Mouse (Mus musculus): ENCODE results near the gene Tatdn3.

The Tatdn3 gene

DNA sequence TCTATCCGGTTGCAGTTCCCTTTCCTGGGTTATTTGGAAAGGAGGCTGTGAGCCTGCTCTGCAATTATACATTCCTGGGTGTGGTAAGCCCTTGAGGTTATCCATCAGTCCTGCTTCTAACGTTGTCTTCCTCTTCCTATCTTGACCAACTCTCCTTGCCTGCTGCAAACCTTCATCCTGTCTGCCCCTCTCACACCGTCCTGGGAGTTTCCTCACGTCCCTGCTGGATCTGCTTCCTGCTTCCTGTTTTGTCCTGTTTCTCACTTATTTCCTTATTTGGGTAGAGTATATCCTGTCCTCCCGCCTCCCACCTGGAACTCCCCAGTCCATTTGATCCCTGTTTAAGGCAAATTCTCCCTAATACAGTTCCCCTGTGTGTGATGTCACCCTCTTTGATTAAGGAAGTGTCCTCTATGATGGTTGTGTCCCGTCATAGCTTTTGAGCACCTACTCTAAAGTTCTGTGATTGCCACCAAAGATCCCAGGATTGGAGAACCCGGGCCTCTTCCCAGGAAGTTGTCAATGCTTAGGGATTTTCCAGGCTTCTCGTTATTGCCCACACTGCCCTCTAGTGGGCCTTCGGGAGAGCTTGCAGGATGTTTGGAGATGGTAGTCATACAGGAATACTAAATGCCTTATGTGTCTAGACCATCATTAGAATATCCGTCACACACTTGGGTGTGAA, 12.6 kb upstream of the Tatdn3 start:
- in situ Hi-C loops (cut with MseI, MboI): no loop called here

DNA sequence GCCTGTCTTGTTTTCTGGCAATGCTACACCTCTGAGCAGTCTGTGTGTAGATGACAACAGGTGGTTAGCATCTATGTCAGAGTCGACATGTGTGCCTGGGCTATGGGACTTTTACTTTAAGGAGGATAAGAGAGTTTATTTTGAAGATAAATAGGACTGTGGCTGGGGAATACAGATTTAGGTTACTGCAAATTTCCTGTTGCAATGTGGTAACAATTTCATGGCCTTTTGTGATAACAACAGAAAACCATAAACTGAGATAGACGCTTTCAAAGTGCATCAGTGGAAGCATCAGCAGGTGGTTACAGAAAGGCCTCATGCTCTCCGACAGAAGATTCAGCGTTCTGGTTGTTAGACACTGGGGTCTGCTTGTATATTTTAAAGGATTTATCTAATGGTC, 10.8 kb upstream of the Tatdn3 start:
- in situ Hi-C loops (cut with MseI, MboI): no loop called here

DNA sequence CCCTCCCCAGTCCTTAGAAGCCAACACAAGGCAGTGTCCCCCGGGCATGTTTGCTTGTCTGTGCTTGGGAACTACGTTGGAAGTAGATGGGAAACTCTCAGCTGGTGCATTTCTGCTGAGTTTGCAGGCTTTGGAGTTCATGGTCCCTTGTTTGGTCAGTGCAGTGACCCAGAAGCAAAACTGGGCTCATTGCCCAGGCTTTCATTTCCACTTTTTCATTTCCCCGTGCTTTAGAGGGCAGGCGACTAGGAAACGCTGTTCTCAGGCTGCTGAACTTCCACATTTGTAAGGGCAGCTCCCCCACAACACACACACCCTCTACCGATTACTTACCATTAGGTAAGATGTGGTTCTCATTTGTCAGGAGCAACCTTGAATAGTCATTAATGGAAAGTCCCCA, 10.3 kb upstream of the Tatdn3 start:
- in situ Hi-C loops (cut with MseI, MboI): no loop called here

DNA sequence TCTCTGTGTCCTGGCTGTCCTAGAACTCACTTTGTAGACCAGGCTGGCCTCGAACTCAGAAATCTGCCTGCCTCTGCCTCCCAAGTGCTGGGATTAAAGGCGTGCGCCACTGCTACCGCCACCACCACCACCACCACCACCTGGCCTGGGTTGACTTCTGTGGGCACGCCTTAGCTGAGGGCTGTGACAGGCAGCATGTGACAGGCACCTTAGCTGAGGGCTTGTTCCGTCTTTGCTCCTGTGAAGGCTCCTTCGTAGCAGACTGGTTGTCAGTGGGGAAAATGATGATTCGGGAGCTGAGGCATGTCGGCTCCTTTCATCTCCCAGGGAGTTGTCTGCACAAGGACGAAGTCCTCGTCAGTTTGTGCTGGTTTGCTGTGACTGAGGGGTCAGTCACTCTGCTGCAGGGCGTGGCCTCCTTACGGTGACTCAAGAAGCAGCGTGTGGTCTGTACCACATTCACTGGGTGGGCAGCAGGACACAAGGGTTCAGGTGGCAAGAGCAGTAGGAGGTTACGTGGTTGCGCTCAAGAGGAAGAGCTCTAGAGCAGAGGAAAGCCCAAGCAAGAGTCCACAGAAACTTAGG, 9.7 kb upstream of the Tatdn3 start:
- in situ Hi-C loops (cut with MseI, MboI): no loop called here

DNA sequence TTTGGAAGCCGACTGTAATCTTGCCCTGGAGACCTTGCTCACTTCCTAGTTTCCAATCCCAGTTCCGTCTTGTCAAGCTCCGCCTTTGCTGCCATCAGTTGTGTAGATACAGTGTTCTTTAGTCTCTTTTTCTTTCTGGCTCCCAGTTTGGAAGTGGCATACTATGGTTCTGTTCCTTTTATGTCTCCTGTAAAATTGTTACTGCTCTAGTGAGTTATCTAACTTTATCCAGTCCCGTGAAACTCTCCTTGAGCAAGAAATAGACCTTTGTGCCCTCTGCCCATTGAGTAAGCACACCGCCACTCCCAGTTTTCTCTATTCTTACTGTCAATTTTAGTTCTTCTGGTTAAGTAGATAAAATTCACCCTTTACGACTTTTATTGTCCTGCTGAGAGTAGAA, 8.9 kb upstream of the Tatdn3 start:
- in situ Hi-C loops (cut with MseI, MboI): no loop called here

DNA sequence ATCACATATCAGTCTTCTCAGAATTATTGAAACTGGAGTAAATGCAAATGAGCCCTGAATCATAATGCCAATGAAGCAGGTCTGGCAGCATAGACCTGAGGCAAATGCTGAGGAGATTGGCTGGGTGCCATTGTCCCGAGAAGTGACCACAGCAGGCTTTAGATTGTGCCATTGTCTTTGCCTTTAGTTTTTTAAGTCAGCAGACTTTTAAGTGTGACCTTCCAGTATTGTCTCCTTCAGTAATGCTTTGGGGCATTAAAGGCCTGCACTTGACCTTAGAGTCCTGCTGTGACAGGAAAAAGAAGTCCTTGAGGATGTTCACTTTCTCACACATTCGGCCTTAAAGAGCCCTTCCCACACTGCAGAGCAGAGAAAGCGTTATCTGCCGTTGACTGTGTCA, 7.5 kb upstream of the Tatdn3 start:
- in situ Hi-C loops (cut with MseI, MboI): no loop called here

DNA sequence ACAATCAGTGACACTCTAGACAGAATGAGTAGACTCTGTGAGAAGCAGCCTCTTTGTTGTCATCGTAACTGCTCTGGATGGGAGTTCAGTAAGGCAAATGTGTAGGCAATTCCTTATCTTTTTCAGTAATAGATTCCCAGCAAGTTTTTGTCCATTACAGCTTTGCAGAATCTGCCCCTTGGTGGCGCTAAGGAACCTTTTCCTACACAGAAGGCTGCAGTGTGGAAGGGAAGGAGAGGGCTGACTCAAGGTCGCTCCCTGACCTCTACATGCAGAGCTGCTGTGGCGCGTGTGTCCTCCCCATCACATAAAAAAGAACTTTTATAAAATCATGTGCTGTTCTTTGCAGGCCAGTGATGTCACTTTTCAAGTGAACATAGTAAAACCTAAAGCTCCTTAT, 5.6 kb upstream of the Tatdn3 start:
- in situ Hi-C loops (cut with MseI, MboI): no loop called here

DNA sequence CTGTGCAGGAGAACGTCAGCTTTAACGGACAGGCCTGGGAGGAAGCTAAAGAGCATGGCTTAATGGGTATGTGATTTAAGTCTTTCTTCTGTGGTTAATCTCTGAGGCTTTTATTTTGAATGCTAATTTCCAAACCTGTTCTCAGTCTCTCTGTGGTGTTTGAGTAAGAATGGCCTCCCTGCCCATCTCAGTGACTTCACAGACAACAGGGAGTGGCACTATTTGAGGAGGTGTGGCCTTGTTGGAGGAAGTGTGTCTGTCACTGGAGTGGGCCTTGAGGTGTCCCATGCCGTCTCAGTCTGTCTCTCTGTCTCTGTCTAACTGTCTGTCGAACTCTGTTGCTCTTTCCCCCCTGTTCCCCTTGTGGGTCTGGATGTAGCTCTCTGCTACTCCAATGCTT, 2.5 kb upstream of the Tatdn3 start:
- in situ Hi-C loops (cut with MseI, MboI): no loop called here

DNA sequence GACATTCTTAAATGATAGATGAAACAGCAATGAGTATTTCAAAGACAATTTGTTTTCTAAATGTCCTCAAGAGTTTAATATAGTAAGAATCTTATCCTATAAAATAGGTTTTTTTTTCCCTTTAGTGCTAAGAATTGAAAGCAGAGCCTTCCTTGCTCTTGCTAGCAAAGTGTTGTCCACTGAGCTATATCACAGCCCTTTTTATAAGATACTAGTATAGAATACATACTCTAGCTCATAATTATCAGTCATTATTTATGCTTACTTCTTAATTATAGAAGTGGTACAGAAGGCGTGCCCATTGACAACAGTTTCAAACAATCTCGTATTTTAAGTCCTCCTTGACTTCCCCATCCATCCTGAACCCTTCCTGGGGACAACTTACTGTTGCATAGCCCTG, 1.8 kb upstream of the Tatdn3 start:
- in situ Hi-C loops (cut with MseI, MboI): no loop called here

DNA sequence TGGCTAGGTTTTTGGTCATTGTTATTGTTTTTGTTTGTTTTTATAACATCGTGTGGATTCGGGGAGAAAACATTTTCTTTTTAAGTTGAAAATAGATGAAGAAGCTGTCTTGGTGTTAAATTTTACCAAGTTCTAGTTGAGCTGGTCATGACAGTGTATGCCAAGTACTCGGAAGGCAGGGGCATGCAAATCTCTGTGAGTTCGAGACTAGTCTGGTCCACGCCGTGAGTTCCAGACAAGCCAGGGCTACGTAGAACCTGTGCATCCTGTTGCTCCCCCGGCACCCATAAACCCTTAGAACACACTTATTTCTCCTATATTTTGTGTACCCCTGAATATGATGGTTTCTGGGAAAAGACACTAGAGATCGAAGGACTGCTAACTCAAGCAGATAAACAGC, 968 bp upstream of the Tatdn3 start:
- in situ Hi-C loops (cut with MseI, MboI): no loop called here

DNA sequence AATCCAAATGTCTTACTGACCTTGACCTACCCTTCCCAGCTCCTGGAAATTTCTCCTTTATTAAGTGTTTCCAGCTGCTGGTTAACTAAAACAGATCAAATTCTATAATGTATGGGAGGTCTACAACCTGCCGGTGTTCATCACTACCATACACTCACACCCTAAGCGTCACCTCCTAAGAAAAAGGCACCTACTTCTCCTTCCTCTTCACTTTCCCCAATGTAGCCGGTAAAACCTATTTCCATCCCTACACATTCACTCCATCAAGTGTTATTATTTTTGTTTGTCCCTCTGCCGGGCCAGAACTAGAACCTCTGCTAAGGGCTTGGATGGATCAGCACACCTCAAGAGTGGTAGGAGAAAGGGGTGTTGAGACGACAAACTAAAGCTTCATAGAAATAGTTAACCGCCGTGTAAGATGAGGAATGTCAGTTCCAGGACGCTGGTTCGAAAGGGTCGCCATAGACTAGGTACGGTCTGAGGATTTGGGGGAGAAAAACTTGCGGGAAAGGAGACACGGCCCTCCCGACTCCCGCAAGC, 421 bp downstream of the Tatdn3 start:
- in situ Hi-C loops (cut with MseI, MboI): no loop called here

DNA sequence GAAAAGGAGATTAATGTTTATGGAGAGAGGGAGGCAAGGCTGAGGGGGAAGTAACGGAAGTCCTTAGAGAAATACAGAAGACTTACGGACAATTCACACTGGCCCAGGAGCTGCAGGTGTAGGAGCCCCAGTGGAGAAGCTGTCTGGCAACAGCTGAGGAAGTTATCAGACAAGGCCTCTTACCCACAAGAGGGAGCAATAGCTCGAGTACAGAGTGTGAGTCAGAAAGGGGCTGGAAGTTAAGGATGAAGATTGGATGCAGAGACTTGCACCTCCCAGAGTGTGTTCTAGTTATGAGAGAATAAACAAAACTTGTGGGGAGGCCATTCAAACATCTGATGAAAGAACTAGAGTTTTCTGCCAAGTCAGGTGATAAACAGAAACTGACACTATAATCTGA, 5.3 kb downstream of the Tatdn3 start:
- in situ Hi-C loops (cut with MseI, MboI): loop anchor here in 1 of 2 experiments (5.0 kb wide), 1 partner anchor 50 kb away; no protein-coding TSS in a partner anchor

DNA sequence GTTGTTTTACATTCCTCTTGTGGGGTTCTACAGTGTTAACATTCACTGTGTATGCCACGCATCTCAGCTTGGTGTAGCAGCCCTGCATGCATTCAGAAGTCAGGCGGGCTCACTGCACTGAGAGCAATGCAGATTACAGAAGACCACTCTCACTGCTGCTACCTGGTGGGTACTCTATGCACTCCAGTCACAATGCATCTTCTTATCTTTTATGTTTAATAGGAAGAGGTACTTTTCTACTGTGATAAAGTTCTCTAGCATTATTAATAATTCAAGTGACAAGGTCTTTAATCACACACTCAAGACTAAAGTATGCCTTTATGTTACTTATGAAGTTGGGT, 7.2 kb downstream of the Tatdn3 start:
- in situ Hi-C loops (cut with MseI, MboI): loop anchor here in 1 of 2 experiments (5.0 kb wide), 1 partner anchor 48 kb away; no protein-coding TSS in a partner anchor

DNA sequence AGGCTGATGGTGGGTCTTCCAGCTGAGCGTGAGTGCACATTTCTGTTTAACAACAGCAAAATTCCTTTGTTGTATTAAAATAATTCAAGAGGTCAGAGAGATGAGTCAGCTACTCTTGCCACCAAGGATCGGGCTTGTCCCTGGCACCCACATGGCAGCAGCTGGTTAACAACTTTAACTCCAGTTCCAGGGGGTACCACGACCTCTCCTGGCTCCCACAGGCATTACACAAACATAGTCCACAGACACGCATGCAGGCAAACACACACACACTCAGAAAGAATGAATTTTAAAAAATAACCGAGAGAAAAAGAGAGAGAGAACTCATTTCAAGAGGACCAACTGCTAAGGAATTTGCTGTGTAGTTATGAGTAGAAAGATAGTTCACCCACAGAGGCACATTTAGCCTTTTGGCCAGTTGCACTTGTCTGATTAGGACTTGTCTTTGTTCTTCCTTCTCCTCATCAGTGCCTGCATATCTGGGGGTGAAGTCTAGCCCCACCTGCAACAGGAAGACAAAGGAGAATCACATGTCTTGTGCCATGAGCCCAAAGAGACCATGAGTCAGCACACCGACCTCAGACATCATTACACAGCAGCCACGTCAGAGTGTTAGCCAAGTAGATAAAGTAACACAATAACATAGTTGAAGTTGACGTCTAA, 7.7 kb downstream of the Tatdn3 start:
- in situ Hi-C loops (cut with MseI, MboI): loop anchor here in 1 of 2 experiments (5.0 kb wide), 1 partner anchor 48 kb away; no protein-coding TSS in a partner anchor

DNA sequence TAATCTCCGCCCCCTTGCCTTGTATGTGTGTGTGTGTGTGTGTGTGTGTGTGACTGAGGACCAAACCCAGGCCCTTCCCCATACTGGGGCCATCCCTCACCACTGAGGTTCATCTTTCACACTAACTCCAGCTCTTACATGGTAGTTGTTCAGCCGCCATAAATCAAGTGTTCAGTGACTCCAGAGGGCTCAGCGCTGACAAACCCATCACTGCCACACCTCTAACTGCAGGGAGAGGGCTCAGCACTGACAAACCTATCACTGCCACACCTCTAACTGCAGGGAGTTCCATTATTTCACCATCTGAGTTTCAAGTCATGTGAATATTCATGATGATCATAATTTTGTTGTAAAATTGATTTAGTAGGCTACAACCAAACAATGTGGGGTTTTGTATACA, 9.2 kb downstream of the Tatdn3 start:
- in situ Hi-C loops (cut with MseI, MboI): no loop called here

DNA sequence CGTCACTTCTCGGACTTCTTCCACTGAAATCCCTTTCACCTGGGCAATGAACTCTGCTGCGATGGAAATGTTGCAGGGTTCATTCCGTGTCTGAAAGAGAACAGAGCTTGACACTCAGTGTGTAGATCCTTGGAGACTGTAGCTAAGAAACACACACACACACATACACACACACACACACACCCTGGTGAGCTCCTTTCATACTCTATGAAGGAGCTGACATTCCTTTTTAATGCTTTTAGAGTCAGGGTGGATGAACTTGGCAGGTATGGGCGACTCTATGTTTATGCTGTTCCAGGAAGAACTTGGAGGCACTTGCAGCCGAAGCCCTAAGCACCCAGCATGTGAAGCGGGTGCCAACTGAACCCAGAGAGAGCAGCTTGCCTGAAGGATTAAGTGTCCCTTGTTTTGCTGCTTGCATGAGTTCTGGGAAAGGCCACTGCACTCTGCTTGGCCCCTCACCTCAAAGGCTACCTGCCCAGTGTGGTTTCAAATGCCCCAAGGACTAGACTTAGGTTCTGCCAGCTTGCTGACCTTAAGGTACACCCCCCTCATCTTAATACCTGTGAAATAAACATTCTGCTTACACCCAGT, 16.4 kb downstream of the Tatdn3 start:
- in situ Hi-C loops (cut with MseI, MboI): no loop called here

DNA sequence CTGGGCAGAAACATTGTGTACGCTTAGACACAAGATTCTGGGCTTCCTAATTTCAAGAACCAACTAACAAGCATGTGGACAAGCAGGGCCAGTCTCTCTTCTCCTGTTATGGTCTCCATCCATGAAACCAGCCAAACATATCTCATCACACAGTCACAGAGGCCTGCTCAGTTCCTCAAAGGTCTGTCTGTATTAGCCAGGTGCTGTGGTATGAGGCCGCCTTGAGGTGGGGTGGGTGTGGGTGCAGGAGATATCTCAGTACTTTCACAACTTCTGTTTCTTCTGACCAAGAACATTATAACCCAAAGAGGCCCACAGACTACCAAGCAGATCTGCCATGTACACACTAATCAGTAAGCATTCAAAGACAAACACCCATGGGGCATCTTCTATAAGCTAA, 17.5 kb downstream of the Tatdn3 start:
- in situ Hi-C loops (cut with MseI, MboI): no loop called here

DNA sequence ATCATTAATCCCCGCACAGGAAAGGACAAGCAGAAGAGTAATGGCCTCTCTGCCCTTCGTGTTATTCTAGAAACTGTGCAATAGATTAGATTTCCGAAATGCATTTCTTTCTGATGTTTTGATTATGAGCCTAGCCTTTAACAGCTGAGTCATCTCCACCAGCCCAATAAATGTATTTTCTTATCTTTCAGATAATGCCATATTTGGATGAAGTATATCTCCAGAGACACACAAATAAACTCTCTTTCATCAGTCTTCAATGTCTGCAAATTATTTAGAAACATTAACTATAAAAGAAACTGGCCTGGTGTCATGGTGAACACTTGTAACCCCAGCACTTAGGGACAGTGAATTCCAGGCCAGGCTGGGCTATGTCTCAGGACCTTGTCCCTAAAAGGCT, 20.0 kb downstream of the Tatdn3 start:
- in situ Hi-C loops (cut with MseI, MboI): no loop called here

DNA sequence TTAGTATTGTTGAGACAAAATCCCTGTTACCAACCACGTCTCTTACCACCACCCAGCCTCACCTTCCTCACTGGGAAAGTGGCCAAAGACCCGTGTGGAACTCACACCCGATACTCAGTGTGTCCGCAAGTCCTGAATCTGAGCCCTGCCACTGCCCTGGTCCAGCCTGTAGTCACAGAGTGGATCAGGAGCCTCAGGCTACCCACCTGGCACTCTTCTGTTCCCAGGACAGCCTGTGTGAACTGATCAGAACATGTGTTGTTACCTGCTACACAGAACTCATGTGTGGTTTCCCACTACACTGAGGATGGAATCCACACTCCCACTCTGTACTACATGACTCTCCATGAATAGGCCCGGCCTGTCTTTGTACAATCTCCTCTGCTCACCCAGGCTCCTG, 20.6 kb downstream of the Tatdn3 start:
- in situ Hi-C loops (cut with MseI, MboI): no loop called here

DNA sequence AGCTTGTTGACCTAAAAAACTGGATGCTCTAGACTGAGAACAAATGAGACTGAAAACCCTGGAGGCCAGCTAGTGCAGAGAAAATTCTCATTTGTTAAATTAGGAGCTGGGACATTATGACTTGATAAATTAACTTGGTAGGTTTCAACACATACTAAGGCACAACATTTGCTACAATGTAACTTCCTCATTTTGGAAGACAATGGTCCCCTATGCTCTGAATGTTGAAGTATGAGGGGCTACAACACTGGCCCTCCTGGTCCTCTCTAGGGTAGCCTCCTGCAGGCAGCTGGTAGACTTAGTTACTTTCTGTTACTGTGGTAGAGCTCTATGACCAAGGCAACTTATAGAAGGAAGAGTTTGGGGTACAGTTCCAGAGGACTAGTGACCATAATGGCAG, 21.4 kb downstream of the Tatdn3 start:
- in situ Hi-C loops (cut with MseI, MboI): no loop called here

DNA sequence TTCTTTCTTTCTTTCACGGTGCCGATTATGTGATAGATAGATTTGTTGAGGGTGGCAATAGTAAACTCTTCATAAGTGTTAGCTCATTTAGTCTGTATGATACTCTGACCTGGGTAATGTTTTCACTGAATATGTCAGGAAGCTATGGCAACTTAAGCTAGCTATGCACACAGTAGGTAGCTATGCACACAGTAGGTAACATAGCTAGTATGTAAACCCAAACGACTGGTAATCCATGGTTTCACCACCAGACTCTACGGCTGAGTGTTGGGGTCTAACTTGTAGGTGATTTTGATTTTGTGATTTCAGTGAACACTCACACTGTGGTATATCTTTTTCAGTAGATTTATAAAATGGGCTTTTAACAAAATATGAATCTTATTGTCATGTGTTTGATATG, 24.7 kb downstream of the Tatdn3 start:
- in situ Hi-C loops (cut with MseI, MboI): no loop called here

DNA sequence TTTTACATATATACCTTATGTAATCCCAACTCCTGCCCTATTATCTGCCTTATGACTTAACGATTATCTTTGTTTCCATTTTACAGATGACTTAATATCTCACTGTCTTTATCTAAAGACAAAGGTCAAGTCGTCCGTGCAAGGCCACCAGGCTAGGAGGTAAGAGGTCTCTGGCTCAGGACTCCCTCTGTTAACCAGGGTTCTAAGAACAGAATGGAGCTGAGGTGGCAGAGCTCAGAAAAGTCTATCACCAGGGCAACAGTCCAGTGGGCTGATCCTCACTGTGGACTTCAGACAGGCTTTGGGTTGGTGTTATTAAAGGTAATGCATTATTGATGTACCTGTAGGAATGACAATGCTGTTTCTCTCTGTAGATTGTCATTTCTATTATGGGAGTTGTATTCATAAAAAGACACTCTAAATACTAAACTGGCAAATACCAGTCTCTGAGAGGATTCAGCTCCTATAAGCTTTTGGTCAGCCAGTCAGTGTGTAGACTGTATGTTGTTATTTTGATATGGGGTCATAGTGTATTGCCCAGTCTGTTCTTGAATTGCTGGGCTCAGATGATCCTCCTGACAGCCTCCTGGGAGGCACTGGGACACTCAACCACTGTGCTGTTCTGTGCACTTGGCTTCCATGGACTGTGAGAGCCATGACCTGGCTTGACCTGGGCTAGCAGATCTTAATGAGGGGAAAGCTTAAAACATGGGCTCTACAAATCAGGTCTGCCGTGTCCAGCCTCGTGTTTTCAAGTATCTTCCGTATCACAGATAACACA, 26.0 kb downstream of the Tatdn3 start, which contains the start of gene Spata45:
TSS of gene Spata45 (plus strand) at position 86 of the 781 bp plus-strand sequence.
- in situ Hi-C loops (cut with MseI, MboI): no loop called here

Measured in mouse trophoblast stem cell (cell line).